Mouse (Mus musculus) neural tube, embryonic 11.5 days (tissue): ENCODE data around the gene Ube2e2. TPM values are rescaled to one million over a fixed set of nuclear protein-coding genes. Genes with fewer than 3 reads are reported as not detected.

Experiments used
- ATAC-seq: fragments of 200-750 bp; cut with Nextera tagmentation; 2 replicates; pipeline ENCODE4 v1.8.0; 2017; ENCODE audit warnings: moderate number of reproducible peaks, mild to moderate bottlenecking, moderate TSS enrichment, moderate library complexity; ENCODE audit not compliant: insufficient read depth, low FRiP score, low TSS enrichment
- DNase-seq: peaks from one replicate; pipeline ENCODE4 v3.0.0-alpha.2; 2015; ENCODE audit warnings: low spot score
- H3K27ac ChIP-seq: fragments of 300-500 bp; sonication (generic); 2 replicates; pipeline ENCODE4 v1.5.1; 2014; ENCODE audit warnings: low read depth, mild to moderate bottlenecking, low read length
- H3K27me3 ChIP-seq: fragments of 300-500 bp; sonication (generic); 2 replicates; pipeline ENCODE4 v1.6.1; 2014; ENCODE audit warnings: mild to moderate bottlenecking, low read length, mixed read lengths; ENCODE audit not compliant: control insufficient read depth, insufficient read depth
- H3K36me3 ChIP-seq: fragments of 300-500 bp; sonication (generic); 2 replicates; pipeline ENCODE4 v1.6.1; 2014; ENCODE audit warnings: mild to moderate bottlenecking, low read length, moderate library complexity, mixed read lengths; ENCODE audit not compliant: control insufficient read depth, insufficient read depth
- H3K4me1 ChIP-seq: fragments of 300-500 bp; sonication (generic); 2 replicates; pipeline ENCODE4 v1.6.1; 2014; ENCODE audit warnings: low read length, mixed read lengths; ENCODE audit not compliant: control insufficient read depth, insufficient read depth
- H3K4me2 ChIP-seq: fragments of 300-500 bp; sonication (generic); 2 replicates; pipeline ENCODE4 v1.6.1; 2014; ENCODE audit warnings: low read depth, mild to moderate bottlenecking, moderate library complexity
- H3K4me3 ChIP-seq: fragments of 300-500 bp; sonication (generic); 2 replicates; pipeline ENCODE4 v1.5.1; 2014; ENCODE audit warnings: low read depth, low read length
- H3K9ac ChIP-seq: fragments of 300-500 bp; sonication (generic); 2 replicates; pipeline ENCODE4 v1.6.1; 2014; ENCODE audit warnings: mild to moderate bottlenecking, low read length
- H3K9me3 ChIP-seq: fragments of 300-500 bp; sonication (generic); 2 replicates; pipeline ENCODE4 v1.6.1; 2016; ENCODE audit warnings: low read length; ENCODE audit not compliant: control insufficient read depth
- WGBS: fragments of 180-500 bp; shearing (Covaris S2); extraction: QIAGEN DNeasy Blood & Tissue Kit; methylation state at CpG from one replicate; pipeline ENCODE4 v1.1.7; 2014; 5-methylcytosine and 5-hydroxymethylcytosine counted together
- polyA plus RNA-seq: library from polyadenylated mRNA; unstranded; fragments of >200 nt; fragmentation: Nextera tagmentation; extraction: Ambion mirVana; gene quantifications from 2 replicates; pipeline ENCODE4 v1.2.1, GENCODE M21; 2014

Gene Ube2e2
- polyA plus RNA-seq: 50.6 and 53.3 TPM in 2 replicates

DNA sequence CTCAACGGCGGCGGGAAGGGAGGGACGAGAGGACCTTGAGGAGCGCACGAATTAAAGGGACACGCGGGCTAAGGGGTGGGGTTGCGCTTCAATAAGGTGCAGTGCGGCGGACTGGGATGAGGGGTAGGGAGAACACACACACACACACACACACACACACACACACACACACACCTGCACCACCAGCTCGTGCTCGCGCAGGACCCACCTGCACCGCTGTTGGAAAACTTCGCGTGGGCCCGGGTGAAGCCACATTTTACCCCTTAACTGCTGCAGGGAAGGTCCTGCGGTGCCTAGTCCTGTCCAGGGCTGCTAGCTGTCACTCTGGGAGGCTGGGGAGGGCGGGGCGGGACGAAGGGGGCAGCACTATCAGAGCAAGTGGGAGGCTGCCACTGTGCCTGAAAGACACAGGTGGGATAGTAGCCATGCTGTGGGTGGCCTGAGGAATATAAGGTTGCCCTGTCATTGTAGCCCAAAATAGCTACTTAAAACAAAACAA is at the start of gene Ube2e2:
TSS of gene Ube2e2 (minus strand) at position 321 of the 499 bp plus-strand sequence.
- 0 out of 2 replicates have a peak, but pooled peaks cover 2% of the 10 kb centered on the region for H3K4me1 ChIP-seq
- H3K4me3 ChIP-seq: peak within 1 kb of the TSS; percentile 72
- H3K9me3 ChIP-seq: no peaks in the 10 kb centered on the region
- ATAC-seq (no peak; the same call in none of the 2 replicates), DNase-seq (no peak)
- peak within 1 kb of the TSS; percentile 67 for H3K4me2 ChIP-seq
- H3K27me3 ChIP-seq: no peaks in the 10 kb centered on the region
- H3K27ac ChIP-seq: 0 out of 2 replicates have a peak within 1 kb of the TSS, but pooled peaks have one; percentile 53
- WGBS: 4% methylated on average over 21 of the region's 22 CpGs
- no peaks in the 10 kb centered on the region for H3K36me3 ChIP-seq
- H3K9ac ChIP-seq: peak within 1 kb of the TSS; percentile 81

DNA sequence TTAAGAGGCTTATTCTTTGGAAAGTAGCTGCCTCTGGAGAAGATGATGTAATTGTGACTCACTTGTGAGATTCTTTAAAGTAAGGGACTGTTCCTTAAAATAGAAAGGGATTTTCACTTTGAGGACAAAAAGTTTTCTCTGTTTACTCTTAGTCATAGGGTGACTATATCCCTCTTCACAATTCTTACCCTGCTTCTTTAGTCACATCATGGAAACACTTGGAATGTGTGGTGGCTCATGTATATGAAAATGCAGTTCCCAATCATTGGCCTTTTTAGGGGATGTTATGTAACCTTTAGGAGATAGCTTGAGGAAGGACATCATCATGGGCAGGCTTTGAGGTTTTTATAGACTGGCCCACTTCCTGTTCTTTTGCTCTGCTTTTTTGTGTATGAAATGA is 46.0 kb upstream of the Ube2e2 start:
- Histone ChIP-seq H3K36me3 (no peaks in the 10 kb centered on the region), H3K27me3 (no peaks in the 10 kb centered on the region), H3K27ac (no peak overlapping the region), H3K4me1 (no peaks in the 10 kb centered on the region), H3K4me2 (no peak overlapping the region), H3K9me3 (no peaks in the 10 kb centered on the region), H3K9ac (no peak overlapping the region), H3K4me3 (no peak overlapping the region)
- ATAC-seq (no peak), DNase-seq (no peak)

DNA sequence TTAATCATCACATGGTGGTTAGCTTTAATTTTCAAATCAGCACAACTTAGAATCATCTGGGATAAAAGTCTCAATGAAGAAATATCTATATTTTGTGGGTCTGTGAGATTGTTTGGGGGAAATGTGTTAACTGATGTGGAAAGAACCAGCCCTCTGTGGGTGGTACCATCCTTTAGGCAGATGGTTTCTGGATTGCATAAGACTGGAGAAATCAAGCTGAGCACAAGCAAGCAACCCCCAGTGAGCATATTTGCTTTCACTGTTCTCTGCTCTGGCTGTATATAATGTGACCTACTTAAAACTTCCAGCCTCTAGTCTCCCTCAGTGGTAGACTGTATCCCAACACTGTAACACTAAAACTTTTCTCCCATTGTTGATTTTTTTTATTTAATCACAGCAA is 9.5 kb upstream of the Ube2e2 start:
- no peak overlapping the region for H3K9ac ChIP-seq
- no peak for ATAC-seq
- no peak overlapping the region for H3K27ac ChIP-seq
- DNase-seq: no peak
- no peaks in the 10 kb centered on the region for H3K4me1 ChIP-seq
- no peak overlapping the region for H3K4me3 ChIP-seq
- H3K27me3 ChIP-seq: no peaks in the 10 kb centered on the region
- no peaks in the 10 kb centered on the region for H3K36me3 ChIP-seq
- no peak overlapping the region for H3K4me2 ChIP-seq
- no peaks in the 10 kb centered on the region for H3K9me3 ChIP-seq

DNA sequence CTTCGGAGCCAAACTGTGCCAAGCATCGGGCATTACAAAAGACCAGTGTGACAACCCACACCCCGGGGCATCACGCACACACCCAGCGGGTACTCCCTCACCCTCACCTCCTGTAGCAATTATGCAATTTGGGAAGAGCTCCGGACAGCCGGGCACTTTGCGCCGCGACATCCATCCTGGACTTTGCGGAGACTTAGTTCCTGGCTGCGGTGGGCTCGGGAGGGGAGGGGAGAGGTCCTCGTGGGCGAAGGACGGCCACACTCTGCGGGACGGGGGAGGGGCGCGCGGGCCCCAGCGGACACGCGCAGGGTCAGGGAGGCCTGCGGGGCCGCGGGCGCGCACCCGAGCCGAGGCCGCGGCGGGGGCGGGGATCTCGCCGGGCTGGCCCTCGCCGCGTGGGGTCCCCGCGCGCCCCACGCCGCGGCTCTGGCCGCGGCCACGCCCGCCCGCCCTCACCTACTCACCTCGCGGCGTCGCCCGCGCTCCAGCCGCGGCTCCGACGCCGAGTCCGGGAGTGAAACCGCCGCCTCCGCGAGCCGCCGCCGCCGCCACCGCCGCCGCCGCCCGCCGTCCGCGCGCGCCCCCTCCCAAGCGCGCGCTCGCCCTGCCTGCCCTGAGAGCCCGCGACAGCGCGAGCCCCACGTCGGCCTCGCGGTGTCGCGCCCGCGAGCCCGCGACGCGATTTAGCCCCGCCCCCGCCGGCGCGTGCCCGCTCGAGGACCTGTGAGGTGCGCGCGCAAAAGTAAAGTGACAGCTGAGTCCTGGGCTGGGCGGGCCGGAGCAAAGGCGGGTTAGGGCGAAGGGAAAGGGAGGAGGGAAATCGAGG is 733 bp downstream of the Ube2e2 start:
- ATAC-seq: peak; percentile 92
- Histone ChIP-seq H3K27me3 (no peaks in the 10 kb centered on the region), H3K4me3 (peak overlapping the region; percentile 72), H3K9ac (peak overlapping the region; percentile 81), H3K4me2 (peak overlapping the region; percentile 67), H3K27ac (0 out of 2 replicates have a peak overlapping the region, but pooled peaks have one; percentile 53), H3K4me1 (0 out of 2 replicates have a peak, but pooled peaks cover 2% of the 10 kb centered on the region), H3K9me3 (no peaks in the 10 kb centered on the region), H3K36me3 (no peaks in the 10 kb centered on the region)
- 0% methylated on average over 45 of the region's 116 CpGs for WGBS
- peak; percentile 92 for DNase-seq

DNA sequence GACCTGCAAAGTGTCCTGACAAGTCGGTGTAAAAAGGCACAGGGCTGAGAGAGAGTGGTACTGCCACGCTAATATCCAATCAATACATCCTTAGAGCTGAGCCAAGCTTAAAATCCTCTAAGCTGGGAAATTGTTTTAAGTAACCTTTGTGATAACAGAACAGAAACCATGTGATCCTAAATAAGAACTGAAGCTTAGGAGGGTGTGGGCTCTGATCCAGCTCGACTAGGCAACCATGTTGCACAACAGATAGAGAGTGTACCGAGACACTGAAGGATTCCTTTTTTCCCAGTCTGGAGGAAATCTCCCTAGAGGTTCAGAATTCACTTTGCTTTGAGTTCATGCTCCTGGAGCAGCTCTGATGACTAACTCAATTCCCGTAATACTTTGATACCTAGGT is 4.5 kb downstream of the Ube2e2 start:
- DNase-seq: no peak
- no peak overlapping the region for H3K4me2 ChIP-seq
- H3K36me3 ChIP-seq: no peaks in the 10 kb centered on the region
- 86% methylated on average over 5 of the region's 5 CpGs for WGBS
- 0 out of 2 replicates have a peak, but pooled peaks cover 2% of the 10 kb centered on the region for H3K4me1 ChIP-seq
- H3K4me3 ChIP-seq: no peak overlapping the region
- H3K9ac ChIP-seq: no peak overlapping the region
- H3K27me3 ChIP-seq: no peaks in the 10 kb centered on the region
- H3K27ac ChIP-seq: no peak overlapping the region
- no peaks in the 10 kb centered on the region for H3K9me3 ChIP-seq
- no peak for ATAC-seq

DNA sequence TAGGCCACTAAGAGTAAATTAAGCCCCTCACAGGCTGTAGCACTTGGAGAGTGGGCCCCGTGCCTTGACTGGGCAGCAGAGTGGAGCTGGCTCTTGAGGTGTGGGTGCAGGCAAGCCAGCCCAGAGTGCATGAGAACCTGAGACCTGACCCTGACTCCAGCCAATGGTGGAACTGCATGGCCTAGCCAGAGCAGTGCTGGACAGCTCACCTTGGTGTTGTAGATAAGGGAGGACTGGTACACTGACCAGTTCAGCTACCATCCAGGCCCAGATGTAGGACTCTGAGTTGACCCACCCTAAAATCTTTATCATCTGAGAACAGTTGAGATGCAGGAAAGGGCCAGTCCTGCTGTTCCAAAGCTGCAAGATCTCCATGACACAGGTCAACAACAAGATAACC is 11.6 kb downstream of the Ube2e2 start:
- H3K4me2 ChIP-seq: no peak overlapping the region
- no peaks in the 10 kb centered on the region for H3K36me3 ChIP-seq
- no peak overlapping the region for H3K27ac ChIP-seq
- no peaks in the 10 kb centered on the region for H3K27me3 ChIP-seq
- no peak overlapping the region for H3K4me3 ChIP-seq
- ATAC-seq: no peak
- H3K9me3 ChIP-seq: no peaks in the 10 kb centered on the region
- H3K4me1 ChIP-seq: no peaks in the 10 kb centered on the region
- DNase-seq: no peak
- WGBS: 100% methylated on average over 1 of the region's 1 CpGs
- H3K9ac ChIP-seq: no peak overlapping the region

DNA sequence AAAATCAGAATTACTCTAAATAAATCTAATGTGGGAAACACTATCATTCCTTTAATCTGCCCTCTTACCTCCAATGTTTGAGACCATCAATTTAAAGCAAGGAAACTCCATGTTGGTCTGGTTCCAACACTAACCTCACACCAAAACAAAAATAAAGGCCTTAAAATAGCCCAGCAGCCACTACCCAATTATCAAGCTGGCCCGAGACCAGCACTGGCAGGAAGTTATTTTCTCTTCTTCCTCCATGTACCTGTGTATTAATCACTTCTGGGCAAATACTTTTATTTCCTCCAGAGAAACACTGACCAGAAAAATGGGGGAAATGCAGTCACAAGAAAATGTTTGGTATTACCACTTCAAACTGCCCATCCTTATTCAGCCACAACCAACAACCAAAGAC is 23.4 kb downstream of the Ube2e2 start:
- no peak overlapping the region for H3K9ac ChIP-seq
- no peaks in the 10 kb centered on the region for H3K9me3 ChIP-seq
- DNase-seq (no peak), ATAC-seq (no peak)
- no peak overlapping the region for H3K27ac ChIP-seq
- no peaks in the 10 kb centered on the region for H3K27me3 ChIP-seq
- H3K36me3 ChIP-seq: no peaks in the 10 kb centered on the region
- H3K4me3 ChIP-seq: no peak overlapping the region
- 94% methylated on average over 1 of the region's 1 CpGs for WGBS
- no peak overlapping the region for H3K4me2 ChIP-seq
- H3K4me1 ChIP-seq: no peaks in the 10 kb centered on the region

DNA sequence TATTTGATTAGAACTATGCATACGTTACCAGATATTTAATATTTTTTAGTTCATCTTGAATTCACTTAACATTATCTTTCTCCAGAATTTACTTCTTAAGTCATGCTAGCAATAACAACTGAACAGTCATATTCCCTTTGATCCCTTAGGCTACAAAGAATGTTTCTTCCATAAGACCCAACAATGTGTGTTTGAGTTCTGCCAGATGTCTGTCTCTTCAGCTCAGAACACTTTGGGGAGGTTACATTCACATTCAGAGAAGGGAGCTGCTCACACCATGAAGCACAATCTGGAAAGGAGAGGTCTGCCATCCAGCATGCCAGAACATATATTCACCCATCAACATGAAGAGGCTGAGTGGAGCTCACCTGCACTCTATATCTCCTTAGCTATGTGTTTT is 65.4 kb downstream of the Ube2e2 start:
- Histone ChIP-seq H3K4me2 (no peak overlapping the region), H3K36me3 (no peaks in the 10 kb centered on the region), H3K27ac (no peak overlapping the region), H3K27me3 (no peaks in the 10 kb centered on the region), H3K4me3 (no peak overlapping the region), H3K4me1 (no peaks in the 10 kb centered on the region), H3K9me3 (no peaks in the 10 kb centered on the region), H3K9ac (no peak overlapping the region)
- DNase-seq: no peak
- WGBS: 88% methylated on average over 1 of the region's 1 CpGs
- no peak for ATAC-seq

DNA sequence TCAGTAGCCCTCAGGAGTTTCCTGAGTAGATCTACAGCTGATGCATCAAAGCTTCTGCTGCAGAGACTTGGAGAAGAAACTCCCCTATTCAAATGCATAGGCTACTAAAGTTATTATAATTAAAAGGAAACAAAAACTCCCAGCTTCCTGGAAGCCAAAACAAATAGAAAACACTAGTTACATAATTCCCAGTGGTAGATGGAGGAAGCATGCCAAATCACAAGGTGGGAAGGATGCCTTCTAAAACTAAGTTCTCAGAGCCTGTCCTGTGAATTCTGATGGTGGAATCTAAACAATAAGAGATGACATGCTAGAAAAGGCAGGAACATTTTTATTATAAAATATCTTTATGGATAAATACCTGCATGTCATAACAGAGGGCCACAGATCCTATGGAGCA is 67.3 kb downstream of the Ube2e2 start:
- Histone ChIP-seq H3K4me3 (no peak overlapping the region), H3K27ac (no peak overlapping the region), H3K9ac (no peak overlapping the region), H3K27me3 (no peaks in the 10 kb centered on the region), H3K9me3 (no peaks in the 10 kb centered on the region), H3K4me1 (no peaks in the 10 kb centered on the region), H3K36me3 (no peaks in the 10 kb centered on the region), H3K4me2 (no peak overlapping the region)
- DNase-seq (no peak), ATAC-seq (no peak)
